Mouse (Mus musculus) G1E-ER4 (cell line): ENCODE results near the gene Isg15. TPM values are rescaled to one million over a fixed set of nuclear protein-coding genes. Genes with fewer than 3 reads are reported as not detected.

ENCODE experiments used
- GATA1 ChIP-seq: IDR thresholded peaks from one replicate; pipeline ENCODE4 v1.8.0; 2012; ENCODE audit warnings: low read length, inconsistent platforms
- polyA plus RNA-seq: library from polyadenylated mRNA; stranded (reverse); fragments of >175 nt; gene quantifications from 2 replicates; pipeline ENCODE4 v1.2.3, GENCODE M21; 2012

Isg15 gene
- not detected in 2 replicates for polyA plus RNA-seq

GRCm38 (mm10) chr4:156200623-156201475, at the start of gene Isg15:
Isg15 (minus strand) TSS chr4:156200818.
- no peak for TF ChIP-seq GATA1

- no peak for TF ChIP-seq GATA1
Measured at GRCm38 (mm10) chr4:156249567-156249966, 48.9 kb upstream of the Isg15 start.

GRCm38 (mm10) chr4:156236651-156237447, 36.2 kb upstream of the Isg15 start:
- no peak for TF ChIP-seq GATA1

- no peak for TF ChIP-seq GATA1
Measured at GRCm38 (mm10) chr4:156235808-156236533, 35.4 kb upstream of the Isg15 start, which contains the start of gene Noc2l. Noc2l (plus strand) TSS chr4:156236010.

- TF ChIP-seq GATA1 = no peak
Measured at GRCm38 (mm10) chr4:156235360-156235770, 34.7 kb upstream of the Isg15 start.

- no peak for TF ChIP-seq GATA1
Measured at GRCm38 (mm10) chr4:156234701-156235213, 34.1 kb upstream of the Isg15 start, which contains the start of gene Plekhn1. Plekhn1 (minus strand) TSS chr4:156234857.

GRCm38 (mm10) chr4:156234021-156234501, 33.4 kb upstream of the Isg15 start:
- TF ChIP-seq GATA1 = no peak

- TF ChIP-seq GATA1 = no peak
Measured at GRCm38 (mm10) chr4:156228393-156229024, 27.9 kb upstream of the Isg15 start.

GRCm38 (mm10) chr4:156227752-156228392, 27.3 kb upstream of the Isg15 start:
- no peak for TF ChIP-seq GATA1

GRCm38 (mm10) chr4:156224276-156224675, 23.7 kb upstream of the Isg15 start:
- TF ChIP-seq GATA1 = no peak

- no peak for TF ChIP-seq GATA1
Measured at GRCm38 (mm10) chr4:156219936-156220335, 19.3 kb upstream of the Isg15 start.

GRCm38 (mm10) chr4:156217838-156218237, 17.2 kb upstream of the Isg15 start:
- no peak for TF ChIP-seq GATA1

GRCm38 (mm10) chr4:156217022-156217669, 16.5 kb upstream of the Isg15 start:
- no peak for TF ChIP-seq GATA1

GRCm38 (mm10) chr4:156216196-156216595, 15.6 kb upstream of the Isg15 start:
- no peak for TF ChIP-seq GATA1
